Mouse (Mus musculus) C2C12 (cell line): ENCODE results near the gene Vinac1. TPM values are rescaled to one million over a fixed set of nuclear protein-coding genes. Genes with fewer than 3 reads are reported as not detected.

Source experiments
- H3K27me3 ChIP-seq: one replicate; pipeline ENCODE4 v1.6.1; 2011; ENCODE audit not compliant: control insufficient read depth, insufficient read depth, insufficient read length
- H3K36me3 ChIP-seq: one replicate; pipeline ENCODE4 v1.6.1; 2011; ENCODE audit not compliant: control insufficient read depth, insufficient read depth
- H3K4me3 ChIP-seq: one replicate; pipeline ENCODE4 v1.5.1; 2011; ENCODE audit warnings: mild to moderate bottlenecking, control low read depth; ENCODE audit not compliant: poor library complexity, insufficient read depth, severe bottlenecking
- H3K79me2 ChIP-seq: one replicate; pipeline ENCODE4 v1.6.1; 2011; ENCODE audit not compliant: control insufficient read depth, insufficient read depth
- H3K79me3 ChIP-seq: one replicate; pipeline ENCODE4 v1.6.1; 2011; ENCODE audit warnings: low read depth, control low read depth
- H3ac ChIP-seq: one replicate; pipeline ENCODE3; 2011; ENCODE audit warnings: low read depth; ENCODE audit not compliant: control insufficient read depth, insufficient read length
- CEBPB ChIP-seq: IDR thresholded peaks from one replicate; pipeline ENCODE4 v1.6.1; 2011; ENCODE audit warnings: low read depth, mild to moderate bottlenecking, control low read depth, moderate library complexity
- CTCF ChIP-seq: IDR thresholded peaks from one replicate; pipeline ENCODE4 v1.5.1; 2011; ENCODE audit not compliant: control insufficient read depth, insufficient read depth, insufficient read length
- FOSL1 ChIP-seq: IDR thresholded peaks from one replicate; pipeline ENCODE4 v1.8.0; 2011; ENCODE audit warnings: mild to moderate bottlenecking, low read length; ENCODE audit not compliant: poor library complexity, insufficient read depth, severe bottlenecking
- MAX ChIP-seq: IDR thresholded peaks from one replicate; pipeline ENCODE4 v1.6.1; 2011; ENCODE audit warnings: mild to moderate bottlenecking, control low read depth
- MYOD1 ChIP-seq: IDR thresholded peaks from one replicate; pipeline ENCODE4 v1.6.1; 2011; ENCODE audit warnings: low read depth; ENCODE audit not compliant: control insufficient read depth, insufficient read length
- MYOG ChIP-seq: IDR thresholded peaks from one replicate; pipeline ENCODE4 v1.6.1; 2011; ENCODE audit not compliant: control insufficient read depth, insufficient read length; ENCODE audit errors: extremely low read depth
- USF1 ChIP-seq: IDR thresholded peaks from one replicate; pipeline ENCODE4 v1.6.1; 2011; ENCODE audit warnings: low read depth, mild to moderate bottlenecking, control low read depth, moderate library complexity
- long read RNA-seq, 2 experiments: library from polyadenylated mRNA; unstranded; transcript quantifications; one replicate each; pipeline ENCODE4 v2.0.0; 2019 to 2020
- polyA plus RNA-seq: library from polyadenylated mRNA; unstranded; fragments of >200 nt; fragmentation: generic; extraction: Trizol; gene quantifications from one replicate; pipeline ENCODE4 v1.2.1, GENCODE M21; 2012; ENCODE audit warnings: missing spikeins

Vinac1 gene
- not detected for polyA plus RNA-seq
- long read RNA-seq, experiment 1, result 0 reads
- long read RNA-seq, experiment 2, result 0 reads

GRCm38 (mm10) chr2:129047811-129048210, at the start of gene Vinac1:
Vinac1 (minus strand) TSS chr2:129048172.
- Histone ChIP-seq H3K79me3 (no peaks in the 10 kb centered on the region), H3K36me3 (no peaks in the 10 kb centered on the region), H3ac (no peak within 1 kb of the TSS), H3K27me3 (no peaks in the 10 kb centered on the region), H3K4me3 (no peak within 1 kb of the TSS), H3K79me2 (no peaks in the 10 kb centered on the region)
- TF ChIP-seq MYOD1 (no peak), CEBPB (no peak), CTCF (no peak), MAX (no peak), USF1 (no peak), MYOG (no peak), FOSL1 (no peak)

GRCm38 (mm10) chr2:129093926-129094724, 46.2 kb upstream of the Vinac1 start:
- Histone ChIP-seq H3K4me3 (no peak overlapping the region), H3K79me2 (no peaks in the 10 kb centered on the region), H3K36me3 (peaks cover 23% of the 10 kb centered on the region), H3K27me3 (no peaks in the 10 kb centered on the region), H3K79me3 (no peaks in the 10 kb centered on the region), H3ac (no peak overlapping the region)
- TF ChIP-seq MYOG, result no peak
- no peak for TF ChIP-seq CTCF
- no peak for TF ChIP-seq MYOD1
- no peak for TF ChIP-seq FOSL1
- no peak for TF ChIP-seq MAX
- TF ChIP-seq CEBPB, result no peak
- no peak for TF ChIP-seq USF1

- no peaks in the 10 kb centered on the region for H3K79me3 ChIP-seq
- no peak for TF ChIP-seq MAX
- no peak for TF ChIP-seq MYOG
- TF ChIP-seq CEBPB, result no peak
- no peak for TF ChIP-seq USF1
- no peak for TF ChIP-seq CTCF
- no peak for TF ChIP-seq FOSL1
- no peak for TF ChIP-seq MYOD1
- H3K27me3 ChIP-seq, result no peaks in the 10 kb centered on the region
- no peak overlapping the region for H3K4me3 ChIP-seq
- no peak overlapping the region for H3ac ChIP-seq
- peaks cover 23% of the 10 kb centered on the region for H3K36me3 ChIP-seq
- H3K79me2 ChIP-seq, result no peaks in the 10 kb centered on the region
These were observed 44.8 kb upstream of the Vinac1 start for GRCm38 (mm10) chr2:129092810-129093209.

- Histone ChIP-seq H3K36me3 (peaks cover 27% of the 10 kb centered on the region), H3K79me2 (no peaks in the 10 kb centered on the region)
These were observed 42.4 kb upstream of the Vinac1 start for GRCm38 (mm10) chr2:129090370-129090769.

GRCm38 (mm10) chr2:129087520-129087919, 39.5 kb upstream of the Vinac1 start:
- Histone ChIP-seq H3K79me3 (no peaks in the 10 kb centered on the region), H3K79me2 (no peaks in the 10 kb centered on the region), H3ac (no peak overlapping the region), H3K27me3 (no peaks in the 10 kb centered on the region), H3K36me3 (peaks cover 35% of the 10 kb centered on the region), H3K4me3 (no peak overlapping the region)
- TF ChIP-seq MYOG, result no peak
- TF ChIP-seq CEBPB, result no peak
- no peak for TF ChIP-seq MYOD1
- TF ChIP-seq CTCF, result no peak
- no peak for TF ChIP-seq MAX
- no peak for TF ChIP-seq USF1
- TF ChIP-seq FOSL1, result no peak

More at GRCm38 (mm10) chr2:129090370-129090769, 42.4 kb upstream of the Vinac1 start:
- TF ChIP-seq MYOG, result no peak
- TF ChIP-seq MYOD1, result no peak
- no peak for TF ChIP-seq MAX
- no peak for TF ChIP-seq FOSL1
- TF ChIP-seq CTCF, result no peak
- TF ChIP-seq USF1, result no peak
- no peak for TF ChIP-seq CEBPB
- no peak overlapping the region for H3ac ChIP-seq
- no peak overlapping the region for H3K4me3 ChIP-seq
- H3K27me3 ChIP-seq, result no peaks in the 10 kb centered on the region
- H3K79me3 ChIP-seq, result no peaks in the 10 kb centered on the region

GRCm38 (mm10) chr2:129084959-129085358, 37.0 kb upstream of the Vinac1 start:
- Histone ChIP-seq H3K79me3 (no peaks in the 10 kb centered on the region), H3K79me2 (no peaks in the 10 kb centered on the region), H3K4me3 (no peak overlapping the region), H3K27me3 (no peaks in the 10 kb centered on the region), H3K36me3 (peaks cover 31% of the 10 kb centered on the region), H3ac (no peak overlapping the region)
- TF ChIP-seq MYOG, result no peak
